Mouse (Mus musculus) liver, postnatal 0 days (tissue): ENCODE data around the gene Taok3.

Experiments used
- CTCF ChIP-seq: sonication (generic); IDR thresholded peaks from 2 replicates; pipeline ENCODE4 v1.5.1; 2016; ENCODE audit warnings: antibody characterized with exemption, low read depth
- EP300 ChIP-seq: IDR thresholded peaks from 2 replicates; pipeline ENCODE4 v1.6.1; 2016; ENCODE audit warnings: antibody characterized with exemption, low read depth, mild to moderate bottlenecking

DNA sequence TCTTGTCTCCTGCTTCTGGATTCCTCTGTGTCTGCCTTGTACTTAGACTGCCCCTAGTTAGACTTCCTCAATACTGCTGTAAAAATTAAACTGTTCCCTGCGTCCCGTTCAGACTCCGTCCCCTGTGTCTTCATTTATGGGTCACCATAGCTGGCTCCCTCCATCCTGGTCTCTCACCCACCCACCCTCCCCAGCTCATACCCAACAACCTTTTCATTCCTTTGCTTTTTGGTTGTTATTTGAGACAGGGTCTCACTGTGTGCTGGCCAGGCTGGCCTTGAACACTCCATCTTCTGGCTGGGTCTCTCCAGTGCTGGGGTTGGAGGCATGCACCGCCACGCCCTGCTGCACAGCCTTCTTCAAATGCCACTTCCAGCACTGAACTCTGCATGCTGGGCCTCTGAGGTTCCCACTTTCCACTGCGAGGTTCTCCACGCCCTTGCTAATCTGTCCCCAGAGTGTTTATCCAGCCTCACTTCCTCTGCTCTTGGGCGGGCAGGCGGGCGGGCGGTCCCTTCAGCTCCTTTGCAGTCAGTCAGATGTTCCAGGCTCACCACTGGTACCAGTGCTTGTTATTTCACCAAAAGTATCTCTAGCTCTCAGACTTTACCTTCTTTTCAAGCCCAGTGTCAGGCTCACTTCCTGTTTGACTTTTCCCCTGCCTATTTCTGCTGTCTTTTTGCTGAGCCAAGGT, 18.5 kb downstream of the Taok3 start:
- TF ChIP-seq CTCF, result no peak
- no peak; the same call in 1 of the 2 replicates for TF ChIP-seq EP300
